Mouse (Mus musculus): ENCODE data around the gene Pex7.

Pex7 gene

GRCm38 (mm10) chr10:19907246-19907804 lies at the start of gene Pex7:
TSS of gene Pex7 (minus strand) at chr10:19907689.
- DNase-seq (ENCODE audit: low spot score): peak; percentile 88

DNA sequence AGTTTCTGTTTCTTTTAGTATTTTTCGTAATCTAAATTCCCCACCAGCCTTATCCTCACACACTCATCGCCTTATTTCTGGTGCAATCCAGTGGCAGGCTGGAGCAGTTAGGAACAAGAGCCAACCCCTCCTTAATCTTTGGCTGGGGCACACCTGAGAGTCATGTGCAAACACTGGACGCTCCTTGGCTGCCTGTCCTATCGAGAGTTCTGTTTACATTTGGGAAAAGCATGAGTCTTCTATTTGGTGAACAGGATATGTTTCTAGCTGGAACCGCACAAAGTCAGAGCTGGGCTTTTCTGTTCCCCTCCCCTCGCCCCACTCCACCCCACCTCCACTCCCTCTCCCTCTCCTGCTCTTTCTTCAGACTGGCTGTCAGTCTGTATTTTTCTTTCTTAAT lies 49.3 kb upstream of the Pex7 start:
- DNase-seq (ENCODE audit: low spot score): no peak

DNA sequence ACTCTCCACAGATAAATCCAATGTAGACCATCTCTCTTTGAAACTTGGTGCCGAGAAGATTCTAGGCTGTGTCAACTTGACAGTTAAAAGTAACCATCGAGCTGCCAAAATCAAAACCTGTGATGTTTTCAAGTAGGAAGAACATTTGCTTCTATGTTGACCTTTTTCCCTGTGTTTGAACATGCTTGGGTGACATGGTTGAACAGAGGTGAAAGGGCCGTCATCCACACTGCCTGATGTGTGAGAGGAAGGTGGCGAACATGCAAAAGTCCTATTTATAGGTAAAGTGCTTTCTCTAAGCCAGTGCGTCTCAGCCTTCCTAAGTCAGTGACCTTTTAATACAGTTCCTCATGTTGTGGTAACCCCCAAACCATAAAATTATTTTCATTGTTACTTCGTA lies 48.3 kb upstream of the Pex7 start:
- no peak for DNase-seq (ENCODE audit: low spot score)

- DNase-seq (ENCODE audit: low spot score): no peak
Measured at GRCm38 (mm10) chr10:19954572-19954971, 47.1 kb upstream of the Pex7 start.

DNA sequence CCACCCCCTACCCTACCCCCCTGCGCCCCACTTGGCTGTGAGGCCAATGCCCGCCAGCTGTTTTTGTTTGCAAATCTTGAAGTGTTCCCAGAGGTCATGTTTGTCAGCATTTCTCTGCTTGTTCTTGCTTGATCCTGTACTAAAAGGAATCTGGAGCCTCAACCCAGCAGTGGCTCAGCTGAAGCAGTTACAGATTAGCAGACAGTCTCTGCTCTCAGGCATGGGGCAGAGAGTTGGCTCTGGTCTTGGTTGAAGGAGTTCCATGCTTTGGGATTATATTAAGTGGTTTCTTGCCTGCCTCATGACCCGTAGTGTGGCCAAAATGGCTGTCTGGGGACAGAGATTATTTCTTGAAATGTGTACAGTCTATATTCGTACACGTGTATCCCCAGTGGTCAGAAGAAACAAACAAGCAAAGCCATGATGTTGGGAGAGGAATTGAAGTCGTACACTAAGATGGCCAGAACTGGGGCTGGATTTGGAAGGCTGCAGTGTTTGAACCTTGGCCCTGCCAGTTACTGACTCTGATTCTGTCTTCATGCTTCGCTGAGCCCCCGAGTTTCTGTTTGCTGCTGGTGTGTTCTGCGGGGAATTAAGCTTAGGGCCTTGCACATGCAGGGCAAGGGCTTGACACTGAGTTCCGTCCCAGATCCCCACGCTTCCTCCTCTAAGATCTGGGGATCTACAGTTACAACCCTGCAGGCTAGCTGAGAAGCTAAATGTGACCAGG lies 45.7 kb upstream of the Pex7 start:
- DNase-seq (ENCODE audit: low spot score): no peak

GRCm38 (mm10) chr10:19949106-19949505 lies 41.6 kb upstream of the Pex7 start:
- DNase-seq (ENCODE audit: low spot score): no peak

DNA sequence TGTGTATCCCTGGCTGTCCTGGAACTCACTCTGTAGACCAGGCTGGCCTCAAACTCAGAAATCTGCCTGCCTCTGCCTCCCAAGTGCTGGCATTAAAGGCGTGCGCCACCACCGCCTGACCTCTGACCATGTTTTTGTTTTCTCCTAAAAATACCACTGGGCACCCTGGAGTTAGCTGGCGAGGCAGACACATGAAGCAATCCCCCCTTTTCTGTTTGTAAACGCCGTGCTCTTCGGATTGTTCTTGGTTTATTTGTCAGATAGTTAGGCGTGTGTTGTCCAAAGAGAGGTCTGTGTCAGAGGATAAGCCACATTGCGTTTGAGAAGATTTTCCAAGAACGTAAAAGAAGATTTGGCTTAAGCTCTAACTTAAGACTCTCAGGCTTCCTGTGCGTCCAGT lies 40.9 kb upstream of the Pex7 start:
- no peak for DNase-seq (ENCODE audit: low spot score)

- no peak for DNase-seq (ENCODE audit: low spot score)
Measured at GRCm38 (mm10) chr10:19947901-19948300, 40.4 kb upstream of the Pex7 start.

DNA sequence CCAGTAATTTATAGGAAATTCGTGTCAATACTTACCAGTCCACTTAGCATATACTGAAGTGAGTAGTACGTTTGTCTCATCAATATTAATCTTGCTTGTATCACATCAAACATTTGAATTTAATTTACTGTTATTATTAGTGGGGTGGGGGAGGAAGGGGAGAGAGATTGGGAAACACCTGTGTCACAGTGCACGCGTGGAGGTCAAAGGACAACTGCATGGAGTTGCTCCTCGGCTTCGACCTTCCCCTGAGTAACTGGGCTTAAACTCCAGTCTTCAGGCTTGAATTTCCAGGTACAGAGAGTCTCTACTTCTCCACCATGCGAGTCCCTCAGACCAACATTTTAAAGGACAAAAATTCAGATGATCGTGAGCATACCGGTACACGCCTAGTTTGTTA lies 40.0 kb upstream of the Pex7 start:
- no peak for DNase-seq (ENCODE audit: low spot score)

DNA sequence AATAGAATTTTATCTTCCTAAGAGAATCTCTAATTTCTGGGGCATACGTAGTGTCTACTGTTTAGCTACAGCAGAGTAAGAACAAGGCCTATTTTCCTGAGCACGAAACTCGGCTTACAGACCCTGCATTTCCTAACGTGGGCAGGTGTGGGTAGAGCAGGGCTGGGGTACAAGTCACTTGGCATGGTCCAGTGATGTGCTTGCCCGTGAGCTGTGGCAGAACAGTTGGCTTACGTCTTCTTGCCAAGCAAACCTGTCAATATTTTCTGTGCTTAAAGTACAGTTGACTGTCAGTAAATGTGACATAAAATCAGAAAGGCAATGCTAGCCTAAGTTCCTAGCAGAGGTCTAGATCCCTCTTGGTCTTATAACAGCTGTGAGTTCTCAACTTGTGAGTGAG lies 39.2 kb upstream of the Pex7 start:
- no peak for DNase-seq (ENCODE audit: low spot score)

- DNase-seq (ENCODE audit: low spot score): no peak
Measured at GRCm38 (mm10) chr10:19945651-19946050, 38.2 kb upstream of the Pex7 start.

DNA sequence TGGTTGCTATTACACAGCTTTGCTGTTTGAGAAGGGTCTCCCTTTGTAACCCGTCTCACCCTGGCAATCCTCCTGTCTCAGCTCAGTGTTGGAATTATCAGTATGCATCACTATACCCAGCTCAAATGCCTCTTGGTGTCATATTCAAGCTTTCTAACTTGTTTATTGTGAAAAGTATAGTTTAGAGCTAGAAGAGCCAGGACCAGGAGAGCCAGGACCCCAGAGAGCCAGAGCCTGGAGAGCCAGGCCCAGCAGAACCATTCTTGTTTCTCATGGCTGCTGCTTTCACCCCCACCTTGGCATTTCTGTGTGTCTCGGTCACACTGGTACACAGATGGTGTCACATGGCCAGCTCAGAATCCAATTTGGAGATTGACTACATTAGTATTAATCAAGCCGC lies 35.1 kb upstream of the Pex7 start:
- DNase-seq (ENCODE audit: low spot score): no peak

DNA sequence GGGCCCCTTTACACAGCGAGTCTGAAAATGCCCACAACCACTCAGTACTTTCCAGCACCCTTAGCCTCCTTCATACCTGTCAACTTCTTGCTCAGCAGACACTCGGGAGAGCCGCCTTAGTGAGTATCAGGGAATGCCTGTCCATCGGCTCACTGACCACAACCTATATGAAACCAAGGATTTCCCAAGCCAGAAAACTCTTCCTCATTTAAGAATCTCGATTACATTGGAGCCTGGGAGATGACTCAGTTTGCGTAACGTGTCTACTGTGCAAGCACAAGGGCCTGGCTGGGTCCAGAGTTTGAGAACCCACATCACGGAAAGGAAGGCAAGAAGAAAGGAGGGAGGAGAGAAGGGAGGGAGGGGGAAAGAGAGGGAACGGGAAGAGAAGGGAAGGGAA lies 34.4 kb upstream of the Pex7 start:
- DNase-seq (ENCODE audit: low spot score): no peak

DNA sequence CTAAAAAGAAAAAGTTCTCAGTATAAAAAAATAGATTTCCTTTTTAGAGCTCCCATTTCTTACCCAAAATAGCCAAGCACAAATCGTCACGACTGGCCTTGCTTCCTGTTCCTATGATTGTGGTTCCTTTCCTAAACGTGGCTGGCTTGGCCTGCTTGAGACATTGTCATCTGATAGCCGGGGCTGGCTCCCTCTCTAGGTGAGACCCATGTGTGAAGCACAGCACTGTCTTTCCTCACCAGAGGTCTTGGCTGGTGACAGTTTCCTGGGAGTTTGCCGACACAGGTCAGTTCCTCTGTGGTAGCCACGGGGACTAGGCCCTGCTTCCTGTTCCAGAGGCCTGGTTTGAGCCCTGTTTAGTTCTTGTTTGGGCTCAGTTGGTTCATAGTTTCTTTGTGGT lies 33.6 kb upstream of the Pex7 start:
- DNase-seq (ENCODE audit: low spot score): peak; percentile 17

- DNase-seq (ENCODE audit: low spot score): no peak
Measured at GRCm38 (mm10) chr10:19940626-19941025, 33.1 kb upstream of the Pex7 start.

DNA sequence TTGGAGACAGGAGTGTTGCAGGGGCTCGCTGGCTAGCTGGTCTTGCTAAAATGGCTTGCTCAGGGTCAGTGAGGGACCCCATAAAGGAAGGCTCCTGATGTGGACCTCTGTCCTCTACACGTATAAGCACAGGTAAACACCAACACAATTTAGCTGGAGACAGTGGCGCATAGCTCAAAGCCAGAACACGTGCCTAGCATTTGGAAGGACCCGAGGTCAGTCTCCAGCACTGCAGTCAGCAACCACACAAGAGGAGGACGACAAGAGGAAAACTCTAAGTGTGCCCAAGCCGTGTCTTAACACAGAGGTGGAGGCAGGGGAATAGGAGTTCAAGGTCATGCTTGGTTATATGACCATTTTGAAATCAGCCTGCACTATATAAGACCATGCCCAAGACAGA lies 32.6 kb upstream of the Pex7 start:
- DNase-seq (ENCODE audit: low spot score): no peak

DNA sequence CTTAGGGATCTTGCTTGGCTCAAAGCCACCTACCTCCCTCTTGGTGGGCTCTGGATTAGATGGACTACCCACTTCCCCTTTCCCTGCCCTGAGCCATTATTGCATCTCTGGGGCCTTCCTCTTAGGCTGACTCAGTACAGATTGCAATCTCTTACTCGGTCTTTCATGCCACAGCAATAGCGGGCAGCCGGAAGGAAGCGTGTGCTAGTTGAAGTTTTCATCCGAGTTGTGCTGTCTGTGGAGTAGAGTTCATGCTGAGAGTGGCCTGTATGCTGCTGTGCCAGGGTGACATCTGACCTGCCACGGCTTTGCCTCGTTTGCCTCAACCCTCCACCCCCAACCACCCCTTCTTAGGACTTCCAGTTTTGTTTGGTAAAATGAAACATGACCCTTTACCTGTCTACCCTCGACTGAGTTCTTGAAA lies 31.8 kb upstream of the Pex7 start:
- peak; percentile 59 for DNase-seq (ENCODE audit: low spot score)

- DNase-seq (ENCODE audit: low spot score): no peak
Measured at GRCm38 (mm10) chr10:19938738-19939137, 31.2 kb upstream of the Pex7 start.

DNA sequence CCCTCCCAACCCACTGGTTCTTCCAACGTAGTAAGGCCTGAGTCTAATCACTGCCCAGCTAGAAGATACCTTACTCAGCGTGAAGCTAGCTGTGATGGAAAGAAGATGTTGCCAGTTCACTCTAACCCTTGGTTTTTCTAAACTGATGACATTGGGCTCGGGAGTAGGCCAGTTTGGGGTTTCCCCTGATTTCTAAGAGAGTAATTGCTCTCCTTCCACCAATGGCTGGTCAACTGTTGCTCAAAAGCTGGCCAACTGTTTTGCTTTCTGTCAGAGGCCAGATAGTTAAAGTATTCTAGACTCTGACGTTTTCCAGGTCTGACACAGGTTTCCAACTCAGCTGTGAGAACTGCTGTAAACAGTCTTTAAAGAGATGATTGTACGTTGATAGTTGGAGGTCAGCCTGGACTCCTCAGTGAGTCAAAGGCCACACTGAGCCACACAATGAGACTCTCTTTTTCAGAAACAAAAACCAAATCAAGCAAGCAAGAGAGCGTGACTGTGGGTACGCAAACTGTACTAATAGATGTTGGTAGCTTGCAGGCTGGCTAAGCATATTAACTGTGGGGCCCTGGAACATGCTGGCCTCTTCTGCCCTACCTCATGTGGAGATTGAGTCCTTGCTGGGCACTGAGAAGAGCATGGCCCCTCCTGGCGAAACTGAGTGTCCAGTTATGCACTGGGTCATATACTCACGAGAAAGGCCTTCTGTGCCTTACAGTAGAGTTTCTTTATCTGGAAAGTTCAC lies 29.6 kb upstream of the Pex7 start:
- DNase-seq (ENCODE audit: low spot score): no peak

GRCm38 (mm10) chr10:19935821-19936367 lies 28.4 kb upstream of the Pex7 start:
- no peak for DNase-seq (ENCODE audit: low spot score)

DNA sequence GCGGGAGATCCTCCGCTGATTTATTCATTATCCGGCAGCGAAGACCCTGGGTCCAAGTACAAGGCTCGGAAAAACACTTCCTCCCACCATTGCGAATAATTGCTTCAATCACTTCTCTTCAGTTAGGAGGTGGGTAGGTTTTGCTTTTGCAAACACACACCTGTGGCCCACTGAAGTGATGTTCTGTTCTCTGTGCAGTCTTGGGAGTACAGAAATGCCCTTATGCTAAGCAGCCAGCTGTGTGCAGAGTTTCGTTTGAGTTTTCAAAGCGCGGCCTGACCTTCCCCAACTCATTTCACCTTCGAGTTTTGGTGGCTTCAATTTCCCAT lies 27.8 kb upstream of the Pex7 start:
- DNase-seq (ENCODE audit: low spot score): no peak

DNA sequence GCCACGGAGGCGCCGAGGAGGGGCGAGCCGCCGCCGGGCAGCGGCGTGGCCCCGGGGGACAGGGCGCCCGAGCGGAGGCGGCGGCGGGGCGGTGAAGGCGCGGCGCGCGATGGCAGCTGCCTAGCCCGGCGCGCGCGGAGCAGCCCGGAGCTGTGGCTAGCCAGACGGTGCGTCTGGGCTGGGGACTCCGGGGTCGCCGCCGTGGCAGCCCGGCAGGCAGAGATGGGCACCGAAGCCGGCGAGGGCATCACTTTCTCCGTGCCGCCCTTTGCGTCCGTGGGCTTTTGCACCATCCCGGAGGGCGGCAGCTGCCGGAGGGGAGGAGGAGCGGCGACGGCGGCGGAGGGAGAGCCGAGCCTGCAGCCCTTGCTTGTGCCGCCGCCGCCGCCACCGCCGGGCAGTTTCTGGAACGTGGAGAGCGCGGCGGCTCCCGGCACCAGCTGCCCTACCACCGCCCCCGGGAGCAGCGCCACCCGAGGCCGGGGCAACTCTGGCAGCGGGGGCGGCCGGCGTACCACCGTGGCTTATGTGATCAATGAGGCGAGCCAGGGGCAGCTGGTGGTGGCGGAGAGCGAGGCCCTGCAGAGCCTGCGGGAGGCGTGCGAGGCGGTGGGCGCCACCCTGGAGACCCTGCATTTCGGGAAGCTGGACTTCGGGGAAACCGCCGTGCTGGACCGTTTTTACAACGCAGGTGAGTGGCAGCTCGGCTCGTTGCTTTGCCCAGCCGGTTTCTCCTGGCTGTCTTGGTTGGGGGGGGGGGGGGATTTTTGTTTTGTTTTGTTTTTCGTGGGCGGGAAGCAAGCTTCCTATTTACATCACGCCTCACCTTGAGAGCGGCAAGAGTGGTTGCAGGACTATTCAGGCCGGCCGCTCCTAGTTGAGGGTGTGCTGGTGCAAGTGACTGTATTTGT lies 27.1 kb upstream of the Pex7 start, which contains the start of gene Map3k5:
Gene Map3k5, plus strand, starts transcription at position 89 of the 911 bp plus-strand sequence.
- DNase-seq (ENCODE audit: low spot score): peak; percentile 47
